10 mouse cellular contexts compared by ENCODE assay signal in genomic region chr17:15622913-15623312, GRCm38 (mm10). TPM values are rescaled to one million over a fixed set of nuclear protein-coding genes. Genes with fewer than 3 reads are reported as not detected.
A peak's percentile ranks its signal among the peaks of the same experiment; 100 is the strongest.
DNase-seq lines count a peak whose midpoint lies in the region; ATAC-seq and TF ChIP-seq lines count a peak whose summit lies in the region.
"Had no signal": no experiment of that assay in that cellular context is flagged by ENCODE, and none has a peak within 500 bp of the region (broad histone marks: within the 10 kb centered on the region; RNA-seq: fewer than 3 reads in every experiment).

No protein-coding gene starts in this region.

- H3K4me2 ChIP-seq in hindbrain, embryonic 14.5 days (replicated peaks): no peak overlapping the region
- no peak overlapping the region for H3K4me2 ChIP-seq in hindbrain, embryonic 13.5 days
- H3K4me2 ChIP-seq: embryonic facial prominence, embryonic 13.5 days; limb, embryonic 12.5 days had no signal

- no peak overlapping the region for H3K4me3 ChIP-seq in hindbrain, embryonic 14.5 days (replicated peaks; ENCODE audit: low read length)
- H3K4me3 ChIP-seq in hindbrain, embryonic 13.5 days: no peak overlapping the region
- H3K4me3 ChIP-seq in thymus, adult 2 months (ENCODE audit: control insufficient read depth, insufficient read depth, low read length): no peak overlapping the region
- H3K4me3 ChIP-seq: embryonic facial prominence, embryonic 13.5 days; limb, embryonic 12.5 days had no signal

- no peaks in the 10 kb centered on the region for H3K4me1 ChIP-seq in hindbrain, embryonic 14.5 days (replicated peaks; ENCODE audit: control insufficient read depth, insufficient read depth, low read length)
- H3K4me1 ChIP-seq in hindbrain, embryonic 13.5 days (replicated peaks): no peaks in the 10 kb centered on the region
- no peaks in the 10 kb centered on the region for H3K4me1 ChIP-seq in thymus, adult 2 months (replicated peaks; ENCODE audit: control insufficient read depth, insufficient read depth, low read length)
- H3K4me1 ChIP-seq: embryonic facial prominence, embryonic 13.5 days; limb, embryonic 12.5 days had no signal

- H3K36me3 ChIP-seq in hindbrain, embryonic 14.5 days (replicated peaks; ENCODE audit: control insufficient read depth, insufficient read depth): no peaks in the 10 kb centered on the region
- no peaks in the 10 kb centered on the region for H3K36me3 ChIP-seq in hindbrain, embryonic 13.5 days
- no peaks in the 10 kb centered on the region for H3K36me3 ChIP-seq in thymus, adult 2 months (ENCODE audit: control insufficient read depth, insufficient read depth, low read length)
- H3K36me3 ChIP-seq: embryonic facial prominence, embryonic 13.5 days; limb, embryonic 12.5 days had no signal

- H3K27ac ChIP-seq in hindbrain, embryonic 14.5 days: no peak overlapping the region
- no peak overlapping the region for H3K27ac ChIP-seq in hindbrain, embryonic 13.5 days
- no peak overlapping the region for H3K27ac ChIP-seq in thymus, adult 2 months (ENCODE audit: control insufficient read depth, insufficient read depth, low read length)
- H3K27ac ChIP-seq: embryonic facial prominence, embryonic 13.5 days; limb, embryonic 12.5 days had no signal

- ATAC-seq in hindbrain, embryonic 14.5 days (ENCODE audit: low FRiP score): no peak
- no peak for ATAC-seq in hindbrain, embryonic 13.5 days (ENCODE audit: low FRiP score)
- no peak for ATAC-seq in megakaryocyte-erythroid progenitor cell, adult 5-6 weeks (replicated peaks; ENCODE audit: low FRiP score, low TSS enrichment, poor library complexity, severe bottlenecking)

- 2% methylated on average over 2 of the region's 2 CpGs for WGBS in hindbrain, embryonic 14.5 days
- 5% methylated on average over 2 of the region's 2 CpGs for WGBS in hindbrain, embryonic 13.5 days
- WGBS in thymus, adult 2 months: 10% methylated on average over 2 of the region's 2 CpGs

- peak; percentile 54 for DNase-seq in hindbrain, embryonic 14.5 days (ENCODE audit: low spot score)
- peak; percentile 47 for DNase-seq in thymus, adult 2 months
- DNase-seq in thymus, adult 18-20 months: no peak
- DNase-seq in c-Kit-positive CD71-positive TER-119-negative erythroid progenitor cells, embryonic 14.5 days (ENCODE audit: low read depth): peak; percentile 10
- peak; percentile 7 to 25 for DNase-seq in layer of hippocampus, postnatal 10 days (ENCODE audit: low spot score in 2 of 2)
- DNase-seq in ovary, adult 18-20 months (ENCODE audit: low spot score): no peak

- H3K9ac ChIP-seq in hindbrain, embryonic 14.5 days: no peak overlapping the region
- no peak overlapping the region for H3K9ac ChIP-seq in hindbrain, embryonic 13.5 days
- H3K9ac ChIP-seq: embryonic facial prominence, embryonic 13.5 days; limb, embryonic 12.5 days had no signal

- TF ChIP-seq POLR2A in thymus, adult 2 months (IDR thresholded peaks at IDR 0.05; ENCODE audit: control insufficient read depth, extremely low read depth, insufficient read depth, low read length, poor library complexity): no peak

- 0 out of 2 replicates have a peak, but pooled peaks cover 4% of the 10 kb centered on the region for H3K9me3 ChIP-seq in hindbrain, embryonic 14.5 days (ENCODE audit: control insufficient read depth, low read length)
- H3K9me3 ChIP-seq in hindbrain, embryonic 13.5 days: no peaks in the 10 kb centered on the region
- H3K9me3 ChIP-seq: embryonic facial prominence, embryonic 13.5 days had no signal

- H3K27me3 ChIP-seq in hindbrain, embryonic 14.5 days (ENCODE audit: control insufficient read depth, insufficient read depth, low read length): no peaks in the 10 kb centered on the region
- H3K27me3 ChIP-seq in hindbrain, embryonic 13.5 days: no peaks in the 10 kb centered on the region
- H3K27me3 ChIP-seq in thymus, adult 2 months (ENCODE audit: control insufficient read depth, insufficient read depth, low read length): no peaks in the 10 kb centered on the region
- H3K27me3 ChIP-seq: embryonic facial prominence, embryonic 13.5 days; limb, embryonic 12.5 days had no signal

- TF ChIP-seq CTCF in thymus, adult 2 months (IDR thresholded peaks at IDR 0.05; ENCODE audit: borderline replicate concordance, control insufficient read depth, extremely low read depth, insufficient read depth, low read length, poor library complexity): no peak

RNA-seq across cellular contexts. Expression of gene Prdm9, which starts 58.8 kb away (rescaled TPM):
- polyA plus RNA-seq in hindbrain, embryonic 14.5 days (2014; fragmentation: Nextera tagmentation; extraction: Ambion mirVana): 0.37 and 0.48 TPM in 2 replicates
- 2.6 and 3.3 TPM in 2 replicates for polyA plus RNA-seq in hindbrain, embryonic 13.5 days (2015; fragmentation: Nextera tagmentation; extraction: Ambion mirVana)
- polyA plus RNA-seq in thymus, adult 2 months (2012; rRNA removed): 1.4 and 1.7 TPM in 2 replicates
- total RNA-seq in layer of hippocampus, postnatal 10 days (2021): 1 to 10 TPM; 2.5 to 2.9 TPM
- 3.0 and 9.8 TPM in 2 replicates for total RNA-seq in megakaryocyte-erythroid progenitor cell, adult 5-6 weeks (2014; fragmentation: Nextera tagmentation)
- total RNA-seq in megakaryocyte-erythroid progenitor cell, adult 5-6 weeks (2017): 0.91 and 1.3 TPM in 2 replicates

Comparison
In these comparisons a context has a peak if more than half of its experiments do, and no peak if none do; other contexts are left out.
1. DNase-seq: peak in hindbrain, embryonic 14.5 days (single experiment), thymus, adult 2 months (single experiment), c-Kit-positive CD71-positive TER-119-negative erythroid progenitor cells, embryonic 14.5 days (single experiment) and layer of hippocampus, postnatal 10 days (2 of 2); none in thymus, adult 18-20 months (0 of 2) and ovary, adult 18-20 months (single experiment).